Mouse (Mus musculus) splenic B cell, adult 2 months (primary cell): ENCODE measurements around the gene Brca1.

Experiments used
- DNase-seq: peaks from one replicate; pipeline ENCODE4 v3.0.0-alpha.2; 2011; ENCODE audit warnings: low read depth, low spot score
- H3K27me3 ChIP-seq: 2 replicates; pipeline ENCODE4 v1.6.1; 2012; ENCODE audit warnings: mild to moderate bottlenecking, low read length, moderate library complexity, mixed read lengths; ENCODE audit not compliant: control insufficient read depth, poor library complexity, insufficient read depth, severe bottlenecking
- H3K36me3 ChIP-seq: 2 replicates; pipeline ENCODE4 v1.6.1; 2012; ENCODE audit warnings: mild to moderate bottlenecking, low read length, moderate library complexity, mixed read lengths; ENCODE audit not compliant: control insufficient read depth, poor library complexity, insufficient read depth, severe bottlenecking

The Brca1 gene

GRCm38 (mm10) chr11:101556954-101557353 lies 5.2 kb upstream of the Brca1 start:
- DNase-seq, result no peak
- Histone ChIP-seq H3K27me3 (no peaks in the 10 kb centered on the region), H3K36me3 (peaks cover 7% of the 10 kb centered on the region)

- no peaks in the 10 kb centered on the region for H3K27me3 ChIP-seq
- peaks cover 7% of the 10 kb centered on the region for H3K36me3 ChIP-seq
- DNase-seq, result no peak
Observed at GRCm38 (mm10) chr11:101556541-101556940, 4.8 kb upstream of the Brca1 start.

- H3K27me3 ChIP-seq, result no peaks in the 10 kb centered on the region
- DNase-seq, result peak; percentile 15
- peaks cover 4% of the 10 kb centered on the region for H3K36me3 ChIP-seq
Observed at GRCm38 (mm10) chr11:101553354-101553930, 1.7 kb upstream of the Brca1 start.

GRCm38 (mm10) chr11:101552476-101553300 lies 933 bp upstream of the Brca1 start:
- peak; percentile 99 for DNase-seq
- peaks cover 4% of the 10 kb centered on the region for H3K36me3 ChIP-seq
- H3K27me3 ChIP-seq, result no peaks in the 10 kb centered on the region

- Histone ChIP-seq H3K36me3 (peaks cover 2% of the 10 kb centered on the region; the same call in 1 of the 2 replicates), H3K27me3 (no peaks in the 10 kb centered on the region)
- no peak for DNase-seq
Observed at GRCm38 (mm10) chr11:101548526-101548925, 3.2 kb downstream of the Brca1 start.

GRCm38 (mm10) chr11:101544132-101544531 lies 7.6 kb downstream of the Brca1 start:
- H3K36me3 ChIP-seq, result 0 out of 2 replicates have a peak, but pooled peaks cover 2% of the 10 kb centered on the region
- H3K27me3 ChIP-seq, result no peaks in the 10 kb centered on the region
- DNase-seq, result no peak

GRCm38 (mm10) chr11:101543533-101543932 lies 8.2 kb downstream of the Brca1 start:
- Histone ChIP-seq H3K27me3 (no peaks in the 10 kb centered on the region), H3K36me3 (0 out of 2 replicates have a peak, but pooled peaks cover 2% of the 10 kb centered on the region)
- no peak for DNase-seq

- no peaks in the 10 kb centered on the region for H3K27me3 ChIP-seq
- no peak for DNase-seq
- H3K36me3 ChIP-seq, result peaks cover 3% of the 10 kb centered on the region; the same call in 1 of the 2 replicates
Observed at GRCm38 (mm10) chr11:101526686-101527085, 25.1 kb downstream of the Brca1 start.

GRCm38 (mm10) chr11:101525936-101526595 lies 25.7 kb downstream of the Brca1 start:
- H3K36me3 ChIP-seq, result peaks cover 3% of the 10 kb centered on the region; the same call in 1 of the 2 replicates
- no peaks in the 10 kb centered on the region for H3K27me3 ChIP-seq
- no peak for DNase-seq

- no peak for DNase-seq
- no peaks in the 10 kb centered on the region for H3K27me3 ChIP-seq
- H3K36me3 ChIP-seq, result peaks cover 3% of the 10 kb centered on the region; the same call in 1 of the 2 replicates
Observed at GRCm38 (mm10) chr11:101525056-101525455, 26.7 kb downstream of the Brca1 start.

- H3K36me3 ChIP-seq, result peaks cover 3% of the 10 kb centered on the region; the same call in 1 of the 2 replicates
- no peaks in the 10 kb centered on the region for H3K27me3 ChIP-seq
- DNase-seq, result no peak
Observed at GRCm38 (mm10) chr11:101524446-101524845, 27.3 kb downstream of the Brca1 start.

- Histone ChIP-seq H3K36me3 (peaks cover 2% of the 10 kb centered on the region; the same call in 1 of the 2 replicates), H3K27me3 (no peaks in the 10 kb centered on the region)
- no peak for DNase-seq
Observed at GRCm38 (mm10) chr11:101519364-101519763, 32.4 kb downstream of the Brca1 start.

GRCm38 (mm10) chr11:101518937-101519336 lies 32.8 kb downstream of the Brca1 start:
- DNase-seq, result no peak
- no peaks in the 10 kb centered on the region for H3K27me3 ChIP-seq
- H3K36me3 ChIP-seq, result no peaks in the 10 kb centered on the region

GRCm38 (mm10) chr11:101507090-101507489 lies 44.7 kb downstream of the Brca1 start:
- DNase-seq, result no peak
- H3K27me3 ChIP-seq, result no peaks in the 10 kb centered on the region
- 0 out of 2 replicates have a peak, but pooled peaks cover 1% of the 10 kb centered on the region for H3K36me3 ChIP-seq
